Mouse (Mus musculus): Measurements from ENCODE around the gene Fstl1. TPM values are rescaled to one million over a fixed set of nuclear protein-coding genes. Genes with fewer than 3 reads are reported as not detected.

Fstl1 gene
- polyA plus RNA-seq, 1 experiment from 2014 or later, result 273 TPM

- DNase-seq (ENCODE audit: low spot score), result no peak
- no peak overlapping the region for H3K9ac ChIP-seq (ENCODE audit: low read length)
- ATAC-seq (ENCODE audit: insufficient number of reproducible peaks, low FRiP score, low TSS enrichment, low read depth), result no peak
- H3K4me1 ChIP-seq (ENCODE audit: control insufficient read depth, insufficient read depth, low read length), result peaks cover 8% of the 10 kb centered on the region
- 77% methylated on average over 7 of the region's 8 CpGs for WGBS
- H3K9me3 ChIP-seq (ENCODE audit: control insufficient read depth, low read length), result peaks cover 4% of the 10 kb centered on the region; the same call in 1 of the 2 replicates
- H3K36me3 ChIP-seq (ENCODE audit: control insufficient read depth, insufficient read depth, low read length), result peaks cover 7% of the 10 kb centered on the region
- no peak overlapping the region for H3K27ac ChIP-seq (replicated peaks; ENCODE audit: low read depth, low read length)
- no peak overlapping the region for H3K4me2 ChIP-seq (ENCODE audit: low read depth, severe bottlenecking)
- H3K4me3 ChIP-seq (ENCODE audit: low read depth, low read length), result no peak overlapping the region
- no peaks in the 10 kb centered on the region for H3K27me3 ChIP-seq (ENCODE audit: control insufficient read depth, insufficient read depth, low read length)
Observed at GRCm38 (mm10) chr16:37807269-37807668, 30.6 kb downstream of the Fstl1 start.

GRCm38 (mm10) chr16:37808866-37809622 lies 32.4 kb downstream of the Fstl1 start:
- peaks cover 12% of the 10 kb centered on the region for H3K4me1 ChIP-seq (ENCODE audit: control insufficient read depth, insufficient read depth, low read length)
- no peak for DNase-seq (ENCODE audit: low spot score)
- H3K4me2 ChIP-seq (ENCODE audit: low read depth, severe bottlenecking), result no peak overlapping the region
- no peak overlapping the region for H3K27ac ChIP-seq (replicated peaks; ENCODE audit: low read depth, low read length)
- H3K4me3 ChIP-seq (ENCODE audit: low read depth, low read length), result no peak overlapping the region
- H3K9ac ChIP-seq (ENCODE audit: low read length), result no peak overlapping the region
- no peaks in the 10 kb centered on the region for H3K27me3 ChIP-seq (ENCODE audit: control insufficient read depth, insufficient read depth, low read length)
- 62% methylated on average over 10 of the region's 10 CpGs for WGBS
- H3K9me3 ChIP-seq (ENCODE audit: control insufficient read depth, low read length), result peaks cover 4% of the 10 kb centered on the region; the same call in 1 of the 2 replicates
- ATAC-seq (ENCODE audit: insufficient number of reproducible peaks, low FRiP score, low TSS enrichment, low read depth), result no peak
- H3K36me3 ChIP-seq (ENCODE audit: control insufficient read depth, insufficient read depth, low read length), result peaks cover 5% of the 10 kb centered on the region

- H3K9ac ChIP-seq (ENCODE audit: low read length), result no peak overlapping the region
- H3K4me3 ChIP-seq (ENCODE audit: low read depth, low read length), result no peak overlapping the region
- 88% methylated on average over 6 of the region's 6 CpGs for WGBS
- no peak overlapping the region for H3K27ac ChIP-seq (replicated peaks; ENCODE audit: low read depth, low read length)
- ATAC-seq (ENCODE audit: insufficient number of reproducible peaks, low FRiP score, low TSS enrichment, low read depth) (no peak), DNase-seq (ENCODE audit: low spot score) (no peak)
- H3K4me1 ChIP-seq (ENCODE audit: control insufficient read depth, insufficient read depth, low read length), result peaks cover 14% of the 10 kb centered on the region
- H3K4me2 ChIP-seq (ENCODE audit: low read depth, severe bottlenecking), result no peak overlapping the region
- no peaks in the 10 kb centered on the region for H3K27me3 ChIP-seq (ENCODE audit: control insufficient read depth, insufficient read depth, low read length)
- peaks cover 4% of the 10 kb centered on the region; the same call in 1 of the 2 replicates for H3K9me3 ChIP-seq (ENCODE audit: control insufficient read depth, low read length)
- H3K36me3 ChIP-seq (ENCODE audit: control insufficient read depth, insufficient read depth, low read length), result peaks cover 3% of the 10 kb centered on the region
Observed at GRCm38 (mm10) chr16:37809623-37809992, 32.9 kb downstream of the Fstl1 start.

- Histone ChIP-seq H3K4me3 (ENCODE audit: low read depth, low read length) (no peak overlapping the region), H3K36me3 (ENCODE audit: control insufficient read depth, insufficient read depth, low read length) (no peaks in the 10 kb centered on the region), H3K9ac (ENCODE audit: low read length) (no peak overlapping the region), H3K4me1 (ENCODE audit: control insufficient read depth, insufficient read depth, low read length) (peaks cover 17% of the 10 kb centered on the region), H3K4me2 (ENCODE audit: low read depth, severe bottlenecking) (no peak overlapping the region), H3K9me3 (ENCODE audit: control insufficient read depth, low read length) (no peaks in the 10 kb centered on the region), H3K27ac (replicated peaks; ENCODE audit: low read depth, low read length) (no peak overlapping the region), H3K27me3 (ENCODE audit: control insufficient read depth, insufficient read depth, low read length) (no peaks in the 10 kb centered on the region)
- ATAC-seq (ENCODE audit: insufficient number of reproducible peaks, low FRiP score, low TSS enrichment, low read depth) (no peak), DNase-seq (ENCODE audit: low spot score) (no peak)
- WGBS, result 88% methylated on average over 8 of the region's 8 CpGs
Observed at GRCm38 (mm10) chr16:37811874-37812273, 35.2 kb downstream of the Fstl1 start.

GRCm38 (mm10) chr16:37812474-37812886 lies 35.8 kb downstream of the Fstl1 start:
- H3K27ac ChIP-seq (replicated peaks; ENCODE audit: low read depth, low read length), result no peak overlapping the region

GRCm38 (mm10) chr16:37813691-37814382 lies 37.2 kb downstream of the Fstl1 start:
- H3K27me3 ChIP-seq (ENCODE audit: control insufficient read depth, insufficient read depth, low read length), result no peaks in the 10 kb centered on the region
- WGBS, result 40% methylated on average over 5 of the region's 5 CpGs
- no peak overlapping the region for H3K27ac ChIP-seq (replicated peaks; ENCODE audit: low read depth, low read length)
- H3K4me1 ChIP-seq (ENCODE audit: control insufficient read depth, insufficient read depth, low read length), result peaks cover 16% of the 10 kb centered on the region
- H3K4me3 ChIP-seq (ENCODE audit: low read depth, low read length), result no peak overlapping the region
- no peak overlapping the region for H3K4me2 ChIP-seq (ENCODE audit: low read depth, severe bottlenecking)
- ATAC-seq (ENCODE audit: insufficient number of reproducible peaks, low FRiP score, low TSS enrichment, low read depth), result no peak
- no peak for DNase-seq (ENCODE audit: low spot score)
- no peaks in the 10 kb centered on the region for H3K9me3 ChIP-seq (ENCODE audit: control insufficient read depth, low read length)
- no peak overlapping the region for H3K9ac ChIP-seq (ENCODE audit: low read length)
- H3K36me3 ChIP-seq (ENCODE audit: control insufficient read depth, insufficient read depth, low read length), result 0 out of 2 replicates have a peak, but pooled peaks cover 3% of the 10 kb centered on the region

More at GRCm38 (mm10) chr16:37812474-37812886, 35.8 kb downstream of the Fstl1 start:
- no peaks in the 10 kb centered on the region for H3K36me3 ChIP-seq (ENCODE audit: control insufficient read depth, insufficient read depth, low read length)
- no peaks in the 10 kb centered on the region for H3K27me3 ChIP-seq (ENCODE audit: control insufficient read depth, insufficient read depth, low read length)
- no peak overlapping the region for H3K4me3 ChIP-seq (ENCODE audit: low read depth, low read length)
- WGBS, result 51% methylated on average over 9 of the region's 9 CpGs
- 0 out of 2 replicates have a peak, but pooled peaks have one; percentile 32 for ATAC-seq (ENCODE audit: insufficient number of reproducible peaks, low FRiP score, low TSS enrichment, low read depth)
- no peaks in the 10 kb centered on the region for H3K9me3 ChIP-seq (ENCODE audit: control insufficient read depth, low read length)
- H3K4me1 ChIP-seq (ENCODE audit: control insufficient read depth, insufficient read depth, low read length), result peaks cover 17% of the 10 kb centered on the region
- DNase-seq (ENCODE audit: low spot score), result no peak
- no peak overlapping the region for H3K9ac ChIP-seq (ENCODE audit: low read length)
- H3K4me2 ChIP-seq (ENCODE audit: low read depth, severe bottlenecking), result no peak overlapping the region

- Histone ChIP-seq H3K4me3 (ENCODE audit: low read depth, low read length) (no peak overlapping the region), H3K4me2 (ENCODE audit: low read depth, severe bottlenecking) (no peak overlapping the region), H3K27ac (replicated peaks; ENCODE audit: low read depth, low read length) (0 out of 2 replicates have a peak overlapping the region, but pooled peaks have one; percentile 54), H3K4me1 (ENCODE audit: control insufficient read depth, insufficient read depth, low read length) (peaks cover 13% of the 10 kb centered on the region), H3K9ac (ENCODE audit: low read length) (no peak overlapping the region), H3K27me3 (ENCODE audit: control insufficient read depth, insufficient read depth, low read length) (no peaks in the 10 kb centered on the region), H3K36me3 (ENCODE audit: control insufficient read depth, insufficient read depth, low read length) (0 out of 2 replicates have a peak, but pooled peaks cover 4% of the 10 kb centered on the region), H3K9me3 (ENCODE audit: control insufficient read depth, low read length) (no peaks in the 10 kb centered on the region)
- DNase-seq (ENCODE audit: low spot score), result peak; percentile 71
- WGBS, result 51% methylated on average over 7 of the region's 7 CpGs
- peak; percentile 77; the same call in 1 of the 2 replicates for ATAC-seq (ENCODE audit: insufficient number of reproducible peaks, low FRiP score, low TSS enrichment, low read depth)
Observed at GRCm38 (mm10) chr16:37814383-37814971, 37.8 kb downstream of the Fstl1 start.

GRCm38 (mm10) chr16:37817986-37818385 lies 41.3 kb downstream of the Fstl1 start:
- H3K4me1 ChIP-seq (ENCODE audit: control insufficient read depth, insufficient read depth, low read length), result peaks cover 11% of the 10 kb centered on the region
- H3K27me3 ChIP-seq (ENCODE audit: control insufficient read depth, insufficient read depth, low read length), result no peaks in the 10 kb centered on the region
- DNase-seq (ENCODE audit: low spot score) (no peak), ATAC-seq (ENCODE audit: insufficient number of reproducible peaks, low FRiP score, low TSS enrichment, low read depth) (no peak)
- H3K36me3 ChIP-seq (ENCODE audit: control insufficient read depth, insufficient read depth, low read length), result peaks cover 17% of the 10 kb centered on the region; the same call in 1 of the 2 replicates
- no peak overlapping the region for H3K27ac ChIP-seq (replicated peaks; ENCODE audit: low read depth, low read length)
- no peak overlapping the region for H3K4me3 ChIP-seq (ENCODE audit: low read depth, low read length)
- no peak overlapping the region for H3K4me2 ChIP-seq (ENCODE audit: low read depth, severe bottlenecking)
- WGBS, result 92% methylated on average over 4 of the region's 4 CpGs
- no peaks in the 10 kb centered on the region for H3K9me3 ChIP-seq (ENCODE audit: control insufficient read depth, low read length)
- no peak overlapping the region for H3K9ac ChIP-seq (ENCODE audit: low read length)

Data from limb, embryonic 11.5 days (tissue).